Mouse (Mus musculus): ENCODE data around the gene Cyp2b19.
"Not testable (repeated sequence)": the region's sequence is repeated elsewhere in the genome, so short reads cannot be mapped to it uniquely, and the experiment has no call there.

Cyp2b19 gene

DNA sequence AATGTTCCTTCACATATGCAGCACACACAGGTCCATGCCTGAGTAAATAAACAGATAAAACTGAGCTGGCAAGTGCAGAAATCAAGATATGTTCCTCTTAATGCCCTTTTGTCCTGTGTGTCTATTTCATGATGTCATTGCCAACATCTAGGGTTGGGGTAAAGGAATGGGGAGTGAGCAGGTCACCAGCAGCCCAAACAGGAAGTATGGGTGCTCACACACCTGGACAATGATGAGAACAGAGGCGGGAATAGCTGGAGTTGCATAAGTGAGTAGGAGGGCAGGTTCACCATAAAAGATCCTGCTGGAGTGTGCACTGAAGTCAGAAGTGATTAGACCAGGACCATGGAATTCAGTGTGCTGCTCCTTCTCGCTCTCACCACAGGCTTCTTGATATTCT is at the start of gene Cyp2b19:
Cyp2b19 (plus strand) TSS at position 301 of the 400 bp plus-strand sequence.
- DNase-seq, result no peak

DNA sequence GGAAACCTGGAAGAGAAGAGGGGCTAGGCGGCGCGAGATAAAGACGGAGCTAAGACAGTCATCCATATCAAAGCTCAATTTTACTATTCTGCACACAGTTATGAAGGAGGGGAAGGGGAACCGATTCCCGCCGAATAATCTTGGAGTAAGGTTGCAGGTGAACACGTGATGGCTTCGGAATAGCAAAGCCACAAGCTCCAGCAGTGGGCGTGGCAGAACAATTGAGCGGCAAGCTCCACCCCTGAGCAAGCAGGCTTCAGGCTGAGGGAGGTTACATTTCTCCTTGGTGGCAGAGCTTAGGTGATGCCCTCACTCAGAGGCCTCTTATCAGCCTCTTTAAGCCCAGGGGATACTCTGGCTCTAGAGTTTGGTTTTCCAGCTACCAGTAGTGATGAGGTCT is 45.9 kb upstream of the Cyp2b19 start:
- no peak for DNase-seq

DNA sequence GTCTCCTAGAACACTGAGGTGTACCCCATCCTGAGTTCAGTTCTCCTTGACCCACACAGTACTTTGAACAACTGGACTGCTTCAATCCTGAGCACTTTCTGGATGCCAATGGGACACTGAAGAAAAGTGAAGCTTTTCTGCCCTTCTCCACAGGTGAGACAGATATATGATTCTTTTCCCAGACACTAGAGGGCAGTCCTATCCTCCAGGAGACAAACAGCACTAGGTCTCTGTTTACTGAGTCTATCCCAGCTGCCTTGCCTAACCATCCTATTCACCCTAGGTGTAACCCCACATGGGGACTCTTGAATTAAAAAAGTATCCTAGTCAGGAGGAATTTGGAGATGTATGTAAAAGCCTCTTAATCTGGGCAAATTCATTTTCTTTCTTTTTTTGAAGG is 18.0 kb upstream of the Cyp2b19 start:
- DNase-seq, result no peak

DNA sequence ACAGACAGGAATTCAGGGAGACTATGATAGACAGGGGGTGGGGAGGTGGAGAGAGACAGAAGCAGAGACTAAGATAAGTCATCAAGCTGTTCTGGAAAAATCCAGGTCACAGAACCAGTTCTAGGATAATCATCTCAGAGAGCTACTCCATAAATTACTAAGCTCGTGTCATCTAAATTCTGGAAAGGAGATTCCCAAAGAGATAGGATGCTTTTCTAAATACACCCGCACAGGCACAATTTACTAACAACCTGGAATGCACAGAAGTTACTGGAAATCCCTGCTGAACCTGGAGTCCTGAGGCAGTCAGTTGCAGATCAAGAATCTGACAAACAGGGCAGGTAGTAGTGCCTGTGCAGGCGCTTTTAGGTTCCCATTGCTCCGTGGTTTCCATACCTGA is 13.0 kb upstream of the Cyp2b19 start:
- DNase-seq, result no peak

DNA sequence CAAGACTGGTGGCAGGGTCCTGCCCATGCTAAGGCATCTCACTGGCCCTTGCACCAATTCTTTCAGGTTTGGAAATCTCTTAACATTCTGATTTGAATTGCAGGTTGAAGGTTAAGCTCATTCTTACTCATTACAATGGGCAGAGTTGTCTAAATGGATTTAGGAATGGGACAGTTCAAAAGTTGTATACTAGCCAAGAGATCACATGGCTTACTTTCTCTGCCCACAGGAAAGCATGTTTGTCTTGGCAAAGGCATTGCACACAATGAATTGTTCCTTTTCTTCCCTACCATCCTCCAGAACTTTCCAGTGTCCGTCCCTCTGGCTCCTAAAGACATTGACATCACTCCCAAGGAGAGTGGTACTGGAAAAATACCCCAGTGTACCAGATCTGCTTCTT is 11.5 kb upstream of the Cyp2b19 start:
- no peak for DNase-seq

DNA sequence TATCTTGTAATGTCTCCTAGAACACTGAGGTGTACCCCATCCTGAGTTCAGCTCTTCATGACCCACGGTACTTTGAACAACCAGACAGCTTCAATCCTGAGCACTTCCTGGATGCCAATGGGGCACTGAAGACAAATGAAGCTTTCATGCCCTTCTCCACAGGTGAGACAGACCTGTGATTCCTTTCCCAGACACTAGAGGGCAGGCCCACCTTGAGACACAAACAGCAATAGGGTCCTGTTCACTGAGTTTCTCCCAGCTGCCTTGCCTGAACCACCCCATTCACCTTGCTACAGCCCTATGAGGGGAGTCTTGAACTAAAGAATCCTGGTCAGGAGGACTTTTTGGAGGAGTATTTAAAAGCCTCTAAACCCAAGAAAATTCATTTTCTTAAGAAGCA is 10.1 kb downstream of the Cyp2b19 start:
- DNase-seq, result no peak

DNA sequence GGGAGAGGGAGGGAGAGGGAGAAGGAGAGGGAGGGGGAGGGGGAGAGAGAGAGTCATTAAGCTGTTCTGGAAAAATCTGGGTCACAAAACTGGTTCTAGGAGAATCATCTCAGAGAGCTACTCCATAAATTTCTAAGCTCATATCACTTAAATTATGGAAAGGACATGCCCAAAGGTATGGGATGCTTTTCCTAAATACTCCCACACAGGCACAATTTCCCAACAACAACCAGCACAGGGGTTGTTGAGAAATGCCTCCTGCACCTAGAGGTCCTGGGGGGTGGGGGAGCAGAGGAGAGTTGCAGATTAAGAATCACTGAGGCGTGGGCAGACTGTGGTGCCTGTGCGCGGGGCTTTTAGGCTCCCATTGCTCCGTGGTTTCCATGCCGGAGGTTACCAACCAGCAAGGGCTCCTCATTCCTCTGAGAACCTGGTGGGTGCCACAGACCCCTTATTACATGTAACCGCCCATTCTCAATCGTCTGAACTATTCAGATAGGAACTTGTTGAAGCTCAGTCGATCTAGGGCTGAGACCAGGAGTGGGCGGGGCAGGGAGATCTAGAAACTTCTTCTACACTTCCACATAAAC is 13.0 kb downstream of the Cyp2b19 start:
- no peak for DNase-seq

DNA sequence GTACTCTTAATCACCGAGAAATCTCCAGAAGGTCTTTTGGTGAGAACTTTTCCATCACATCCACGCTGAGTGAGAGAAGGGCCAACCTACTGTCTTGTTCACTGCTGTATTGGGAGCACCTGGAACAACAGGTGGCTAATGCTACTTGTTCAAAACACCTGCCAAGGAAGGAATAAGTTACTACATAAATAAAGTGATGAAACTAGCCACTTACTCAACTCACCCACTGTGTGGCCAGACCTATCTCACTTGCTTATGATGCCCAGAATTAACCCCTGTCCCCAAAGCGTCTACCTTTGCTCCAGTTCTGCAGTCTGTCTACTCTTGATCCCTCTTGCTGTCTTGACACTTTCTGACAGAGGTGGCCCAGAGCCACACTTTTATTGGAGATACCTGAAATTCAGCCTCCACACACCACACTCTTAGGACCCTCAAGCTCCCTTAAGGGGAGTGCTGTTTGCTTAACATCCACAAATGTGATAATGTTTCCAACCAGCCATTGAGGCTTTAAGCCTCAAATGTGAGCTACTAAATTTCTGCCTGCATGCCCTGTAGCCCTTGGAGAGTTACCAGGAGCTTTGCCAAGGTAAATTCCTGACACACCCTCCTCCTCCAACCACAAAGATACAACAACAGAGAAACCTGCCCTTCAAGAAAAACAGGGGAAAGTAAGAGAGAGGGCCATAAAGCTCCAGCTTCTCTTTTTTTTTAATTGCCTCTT is 16.1 kb downstream of the Cyp2b19 start:
- no peak for DNase-seq

DNA sequence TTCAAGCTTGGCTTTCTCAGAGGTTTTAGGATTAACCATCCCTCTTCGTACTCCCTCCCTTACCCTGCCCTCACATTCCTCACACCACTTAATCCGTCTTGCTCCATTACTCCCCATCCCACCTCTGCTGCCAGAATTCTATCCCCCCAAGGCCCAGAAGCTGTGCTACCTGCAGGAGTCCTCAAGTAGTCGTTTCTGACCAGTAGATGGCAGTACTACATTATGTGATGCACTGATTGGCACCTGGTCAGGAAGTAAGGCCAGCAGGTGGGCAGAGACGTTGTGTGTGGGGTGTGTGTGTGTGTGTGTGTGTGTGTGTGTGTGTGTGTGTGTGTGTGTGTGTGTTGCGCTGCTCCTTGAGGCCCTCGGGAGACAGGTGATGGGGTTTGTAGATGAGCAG is 18.9 kb downstream of the Cyp2b19 start:
- DNase-seq, result no peak

DNA sequence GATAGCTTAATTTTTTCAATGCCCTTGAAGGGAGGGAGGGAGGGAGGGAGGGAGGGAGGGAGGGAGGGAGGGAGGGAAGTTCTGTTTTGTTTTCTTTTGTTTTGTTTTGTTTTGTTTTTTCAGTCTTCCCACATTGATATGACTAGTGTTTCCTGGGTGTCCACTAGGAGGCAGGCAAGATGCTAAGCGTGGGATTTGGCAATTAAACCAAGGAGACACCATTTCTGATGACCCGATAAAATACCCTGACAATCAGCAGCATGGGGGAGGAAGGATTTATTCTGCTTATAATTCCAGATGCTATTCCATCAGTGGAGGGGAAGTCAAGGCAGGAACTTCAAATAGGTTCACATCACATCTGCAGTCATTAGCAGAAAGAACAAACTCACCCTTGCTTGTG is 20.9 kb downstream of the Cyp2b19 start:
- no peak for DNase-seq

DNA sequence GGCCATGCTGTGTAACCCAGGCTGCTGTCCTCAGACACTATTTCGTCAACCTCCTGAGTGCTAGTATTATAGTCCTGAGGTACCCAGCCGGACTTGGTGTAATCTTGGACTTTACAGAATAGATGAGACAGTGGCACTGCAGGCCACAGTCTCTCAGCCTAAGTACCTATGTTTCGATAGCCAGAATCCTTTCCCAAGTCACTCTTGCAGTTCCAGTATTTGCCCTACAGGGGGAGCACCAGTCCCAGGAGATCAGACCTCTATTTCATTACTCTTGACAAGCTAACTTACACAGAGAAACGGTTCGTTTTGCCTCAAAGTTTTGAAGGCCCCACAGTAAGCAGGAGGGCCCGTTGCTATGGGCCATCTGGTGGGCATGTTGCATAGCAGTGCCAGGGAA is 21.5 kb downstream of the Cyp2b19 start:
- DNase-seq, result no peak

DNA sequence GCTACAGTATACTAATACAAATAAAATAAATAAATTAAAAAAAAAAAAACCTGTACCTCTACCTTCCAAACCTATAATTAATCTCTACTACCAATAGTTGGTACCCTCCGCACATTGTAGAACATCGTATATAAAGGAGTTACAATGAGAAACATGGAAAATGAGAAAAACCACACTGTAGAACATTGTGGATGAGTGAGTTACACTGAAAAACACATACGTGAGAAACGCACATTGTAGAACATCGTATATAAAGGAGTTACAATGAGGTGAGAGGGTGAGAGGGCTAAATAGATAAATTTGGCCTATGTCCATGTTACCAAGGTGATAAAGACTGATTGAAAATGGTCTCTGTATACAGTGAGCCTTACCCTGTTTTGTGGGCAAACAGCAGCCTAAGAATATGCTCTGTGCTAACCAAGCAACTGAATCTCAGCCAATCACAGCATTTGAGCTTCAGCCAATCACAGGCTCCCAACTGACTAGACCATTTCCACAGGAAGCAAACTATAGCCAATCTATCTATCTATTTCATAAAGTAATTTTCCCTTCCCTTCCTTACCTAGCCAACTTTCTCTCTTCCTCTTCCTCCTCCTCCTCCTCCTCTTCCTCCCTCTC is 23.0 kb downstream of the Cyp2b19 start:
- no peak for DNase-seq

DNA sequence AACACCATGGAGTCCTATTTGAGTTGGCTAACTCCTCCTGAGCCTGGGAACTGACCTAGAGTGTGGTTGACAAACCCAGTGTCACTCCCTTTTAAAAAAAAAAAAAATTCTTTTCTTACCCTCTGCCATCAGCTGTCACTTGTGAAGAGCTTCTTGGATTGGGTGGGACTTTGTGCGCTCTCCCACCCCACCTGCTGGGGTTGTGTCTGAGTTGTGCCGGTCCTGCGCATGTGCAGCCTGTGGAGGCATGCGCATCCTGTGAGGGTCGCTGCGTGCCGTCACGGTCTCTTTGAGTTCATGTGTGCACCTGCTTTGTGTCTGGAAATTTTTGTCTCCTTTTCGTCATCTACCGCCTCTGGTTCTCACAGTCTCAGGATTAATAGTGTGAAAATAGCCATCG is 23.6 kb downstream of the Cyp2b19 start:
- DNase-seq, result peak; percentile 14

DNA sequence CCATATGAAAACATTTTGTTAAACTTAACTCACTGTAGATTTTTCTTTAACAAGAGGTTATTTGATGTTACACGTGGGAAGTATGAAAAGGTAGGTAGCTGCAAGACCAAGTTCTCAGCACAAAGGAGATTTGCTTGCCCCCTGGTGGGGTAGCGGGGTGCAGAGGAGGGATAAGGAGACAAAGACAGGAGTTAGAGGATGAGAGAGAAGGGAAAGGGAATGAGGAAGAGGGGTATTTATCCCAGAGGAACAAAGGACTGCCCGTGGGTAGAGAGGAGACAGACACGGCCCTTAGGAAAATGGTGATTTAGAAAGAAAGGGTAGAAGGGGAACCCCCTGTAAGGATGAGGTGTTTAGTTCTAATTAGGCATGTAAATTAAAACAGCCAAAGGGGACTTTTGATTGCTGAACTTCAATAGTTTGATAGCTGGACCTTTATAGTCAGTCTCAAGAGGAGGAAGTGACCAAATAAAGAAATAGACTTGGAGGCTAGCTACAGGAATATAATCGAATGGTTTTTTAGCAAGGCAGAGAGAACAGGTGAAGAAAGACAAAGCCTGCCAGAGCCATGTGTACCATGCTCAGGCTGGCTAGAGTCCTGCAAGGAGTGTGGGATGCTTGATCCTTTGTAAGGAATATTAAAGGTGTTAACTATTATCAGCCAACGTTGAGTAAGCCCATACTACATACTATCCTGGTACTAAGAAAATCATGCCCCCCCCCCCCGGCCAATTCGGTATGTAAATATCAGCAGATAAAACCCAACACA is 24.2 kb downstream of the Cyp2b19 start:
- DNase-seq, result no peak

DNA sequence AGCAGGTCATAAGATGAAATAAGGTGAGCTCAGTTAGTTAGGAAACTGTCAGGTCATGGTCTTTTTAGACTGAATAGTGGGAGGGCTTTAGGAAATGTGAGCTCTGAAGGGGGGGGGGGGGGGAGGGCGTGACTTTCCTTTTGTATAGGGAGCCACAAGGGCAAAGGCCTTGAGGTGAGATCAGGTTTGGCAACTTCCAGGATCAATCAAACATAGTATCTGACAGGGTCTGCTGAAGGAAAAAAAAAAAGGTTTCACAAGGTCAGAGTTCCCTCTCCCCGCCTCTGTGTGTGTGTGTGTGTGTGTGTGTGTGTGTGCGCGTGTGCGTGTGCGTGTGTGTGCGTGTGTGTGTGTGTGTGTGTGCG is 24.8 kb downstream of the Cyp2b19 start:
- DNase-seq, result no peak

DNA sequence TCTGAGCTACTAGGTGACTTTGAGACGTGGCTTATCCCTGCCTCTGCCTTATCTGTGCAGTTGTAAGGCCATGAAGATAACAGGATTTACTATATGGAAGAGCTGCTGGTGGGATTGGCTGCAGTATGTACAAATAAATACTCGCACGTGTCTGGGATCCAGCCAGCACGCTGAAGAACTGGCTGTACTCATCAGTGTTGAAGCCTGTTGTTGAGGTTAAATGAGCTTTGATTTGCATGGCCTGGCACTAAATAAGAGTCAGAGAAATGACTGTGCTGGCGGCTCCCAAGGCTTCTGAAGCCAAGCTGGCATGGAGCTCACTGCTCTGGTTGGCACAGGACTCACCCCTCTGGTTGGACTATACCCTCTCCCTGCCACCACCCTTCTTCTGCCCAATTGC is 26.2 kb downstream of the Cyp2b19 start:
- peak; percentile 13 for DNase-seq

DNA sequence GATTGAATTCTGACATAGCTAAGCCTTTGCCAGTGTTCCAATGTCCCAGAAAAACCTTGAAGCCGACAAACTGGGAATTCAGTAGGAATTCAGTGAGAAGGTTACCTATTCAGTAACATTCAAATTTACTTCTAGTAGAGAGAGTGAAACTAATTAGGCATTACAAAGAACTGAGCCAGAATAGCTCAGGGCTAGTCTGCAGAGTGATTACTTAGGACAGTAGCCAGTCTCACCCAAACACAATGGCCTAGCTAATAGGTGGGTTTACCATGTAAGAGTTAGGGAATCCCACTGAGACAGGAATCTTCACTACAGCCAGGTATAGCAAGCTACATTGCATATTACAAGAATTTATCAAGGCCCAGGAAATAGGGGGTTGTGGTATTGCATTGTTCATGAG is 29.1 kb downstream of the Cyp2b19 start:
- not testable (repeated sequence) for DNase-seq

DNA sequence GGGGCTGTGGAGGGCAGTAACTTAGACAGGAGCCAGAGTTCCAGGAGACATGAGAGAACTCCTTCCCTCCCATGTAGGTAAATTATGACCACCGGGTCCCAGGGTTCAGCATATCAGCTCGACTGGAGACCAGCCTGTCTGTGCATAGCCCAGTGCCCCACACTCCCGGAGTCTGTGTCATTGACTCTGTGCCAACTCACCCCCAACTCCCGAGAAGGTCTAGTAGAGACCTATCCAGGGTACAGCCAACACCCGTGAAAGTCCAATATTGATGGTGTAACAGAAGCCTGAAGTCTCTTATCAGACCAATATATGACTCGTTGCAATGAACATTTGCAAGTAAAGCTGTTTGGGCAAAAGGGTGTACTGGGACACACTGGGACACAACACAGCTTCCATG is 33.0 kb downstream of the Cyp2b19 start:
- DNase-seq, result no peak

DNA sequence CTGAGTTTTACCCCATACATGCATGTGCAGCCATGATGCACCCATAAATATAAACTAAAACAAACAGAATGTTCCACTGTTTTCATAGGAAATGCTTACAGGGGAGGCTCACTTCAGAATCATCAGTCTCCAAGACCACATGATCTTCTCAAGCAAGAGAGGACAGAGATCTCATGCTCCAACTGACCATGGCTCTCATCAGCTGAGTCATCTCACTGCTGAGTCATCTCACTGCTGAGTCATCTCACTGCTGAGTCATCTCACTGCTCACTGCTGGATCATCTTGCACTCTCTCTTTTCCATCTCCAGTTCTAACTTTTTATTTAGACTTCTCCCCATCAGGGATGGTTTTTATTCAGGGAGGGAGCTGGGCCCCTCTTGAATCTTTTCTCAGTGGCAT is 43.2 kb downstream of the Cyp2b19 start:
- DNase-seq, result no peak

DNA sequence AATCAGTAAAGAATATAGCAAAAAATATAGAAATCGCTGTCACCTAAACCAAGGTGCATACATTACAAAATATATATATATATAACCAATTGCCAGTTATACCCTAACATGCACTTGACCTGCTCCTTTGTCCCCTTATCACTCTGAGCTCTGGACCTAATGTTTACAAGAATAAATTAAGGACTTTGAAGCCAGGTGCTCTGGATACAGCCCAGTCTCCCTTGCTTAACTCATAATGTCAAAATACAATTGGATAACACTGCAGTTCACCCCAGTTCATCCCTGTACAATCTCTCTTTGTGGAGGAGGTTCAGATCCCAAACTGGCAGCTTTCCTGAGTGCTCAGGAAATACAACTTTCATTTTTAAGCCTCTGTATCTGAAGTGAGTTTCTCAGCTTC is 44.1 kb downstream of the Cyp2b19 start:
- DNase-seq, result no peak

DNA sequence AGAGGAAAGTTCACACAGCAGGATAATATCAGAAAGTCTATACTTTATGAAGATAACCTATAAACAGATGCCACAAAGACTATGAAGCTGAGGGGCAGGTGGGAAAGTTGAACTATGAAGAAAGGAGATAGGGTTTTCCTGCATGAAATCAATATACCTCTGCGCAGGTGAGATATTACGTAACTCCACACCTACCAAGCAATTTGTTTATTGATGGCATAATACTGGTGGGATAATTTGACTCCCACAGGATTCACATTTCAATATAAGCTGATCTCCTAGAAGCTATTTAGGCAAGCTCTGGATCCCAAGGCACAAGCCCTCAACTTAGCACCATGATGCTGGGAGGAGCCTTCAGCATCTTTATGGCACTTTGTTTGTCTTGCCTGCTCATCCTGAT is 51.6 kb downstream of the Cyp2b19 start, which contains the start of gene Cyp2g1:
Cyp2g1 (plus strand) TSS at position 301 of the 400 bp plus-strand sequence.
- DNase-seq, result no peak

All from layer of hippocampus, adult 9-11 months (tissue).